Mouse (Mus musculus) limb, embryonic 14.5 days (tissue): ENCODE results near the gene Kifc1. TPM values are rescaled to one million over a fixed set of nuclear protein-coding genes. Genes with fewer than 3 reads are reported as not detected.

Experiments used
- ATAC-seq: fragments of 200-750 bp; cut with Nextera tagmentation; 2 replicates; pipeline ENCODE4 v1.8.0; 2017; ENCODE audit warnings: low read depth, moderate number of reproducible peaks, moderate TSS enrichment; ENCODE audit not compliant: low FRiP score
- DNase-seq: peaks from one replicate; pipeline ENCODE4 v3.0.0-alpha.2; 2015; ENCODE audit warnings: low spot score
- H3K27ac ChIP-seq: fragments of 300-500 bp; sonication (generic); replicated peaks from 2 replicates; pipeline ENCODE4 v1.5.1; 2014; ENCODE audit warnings: low read depth, mild to moderate bottlenecking, low read length, moderate library complexity, mixed read lengths
- H3K27me3 ChIP-seq: fragments of 300-500 bp; sonication (generic); 2 replicates; pipeline ENCODE4 v1.6.1; 2014; ENCODE audit warnings: low read length, mixed read lengths; ENCODE audit not compliant: control insufficient read depth, insufficient read depth
- H3K36me3 ChIP-seq: fragments of 300-500 bp; sonication (generic); 2 replicates; pipeline ENCODE4 v1.6.1; 2014; ENCODE audit warnings: mild to moderate bottlenecking, low read length, moderate library complexity, mixed read lengths; ENCODE audit not compliant: control insufficient read depth, insufficient read depth
- H3K4me1 ChIP-seq: fragments of 300-500 bp; sonication (generic); 2 replicates; pipeline ENCODE4 v1.6.1; 2014; ENCODE audit warnings: antibody characterized with exemption, low read length, mixed read lengths; ENCODE audit not compliant: control insufficient read depth, insufficient read depth
- H3K4me2 ChIP-seq: fragments of 300-500 bp; sonication (generic); replicated peaks from 2 replicates; pipeline ENCODE4 v1.6.1; 2014; ENCODE audit warnings: low read depth, mild to moderate bottlenecking, low read length, moderate library complexity; ENCODE audit not compliant: severe bottlenecking
- H3K4me3 ChIP-seq: fragments of 300-500 bp; sonication (generic); replicated peaks from 2 replicates; pipeline ENCODE4 v1.5.1; 2014; ENCODE audit warnings: low read length
- H3K9ac ChIP-seq: fragments of 300-500 bp; sonication (generic); 2 replicates; pipeline ENCODE4 v1.6.1; 2014; ENCODE audit warnings: mild to moderate bottlenecking, low read depth, low read length, moderate library complexity; ENCODE audit not compliant: severe bottlenecking
- H3K9me3 ChIP-seq: fragments of 300-500 bp; sonication (generic); 2 replicates; pipeline ENCODE4 v1.6.1; 2016; ENCODE audit warnings: low read length; ENCODE audit not compliant: control insufficient read depth
- POLR2A ChIP-seq: fragments of 200-500 bp; IDR thresholded peaks from 2 replicates; pipeline ENCODE4 v1.8.0; 2012; ENCODE audit warnings: inconsistent platforms, mild to moderate bottlenecking, moderate library complexity, borderline replicate concordance; ENCODE audit not compliant: insufficient read depth, insufficient read length; ENCODE audit errors: extremely low read depth
- WGBS: fragments of 180-500 bp; shearing (Covaris S2); extraction: QIAGEN DNeasy Blood & Tissue Kit; methylation state at CpG from one replicate; pipeline ENCODE4 v1.1.7; 2014; 5-methylcytosine and 5-hydroxymethylcytosine counted together
- polyA plus RNA-seq, 2 experiments: library from polyadenylated mRNA; depleted of rRNA in 1 of 2; stranded (reverse) in 1 of 2; unstranded in 1 of 2; fragments of >200 nt; fragmentation: Nextera tagmentation in 1 of 2; extraction: Ambion mirVana in 1 of 2; gene quantifications; 2 replicates each; pipeline versions ENCODE4 v1.2.1 to v1.2.3; 2012 to 2014

The Kifc1 gene
- polyA plus RNA-seq (2012; rRNA removed) (58.8 and 60.6 TPM in 2 replicates), polyA plus RNA-seq (2014; fragmentation: Nextera tagmentation; extraction: Ambion mirVana) (6.2 and 6.7 TPM in 2 replicates)

DNA sequence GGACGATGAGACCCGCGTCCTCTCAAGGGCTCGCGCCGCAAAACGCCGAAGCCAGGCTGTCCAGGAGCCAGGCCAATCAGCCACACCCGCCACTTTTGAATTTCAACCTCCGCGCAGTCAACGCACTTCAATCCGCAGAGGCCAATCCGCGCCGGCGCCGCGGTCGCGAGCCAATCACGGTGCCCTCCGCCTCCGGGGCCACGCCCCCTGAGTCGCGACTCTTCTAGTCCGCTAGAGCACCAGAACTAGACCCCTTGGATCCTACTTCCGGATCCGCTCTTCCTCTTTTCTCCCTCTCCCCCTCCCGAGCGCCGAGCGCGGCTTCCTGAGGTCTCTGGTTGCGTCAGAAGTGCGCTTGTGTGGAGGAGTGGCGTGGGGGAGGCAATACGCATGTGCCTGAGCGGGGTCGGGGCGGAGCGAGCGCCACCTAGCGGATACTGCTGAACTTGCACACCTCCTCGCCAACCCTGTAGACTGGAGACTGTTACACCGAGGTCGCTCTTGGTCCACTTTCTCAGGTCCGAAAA lies at the start of gene Kifc1:
Gene Kifc1, minus strand, starts transcription at position 129 of the 527 bp plus-strand sequence.
- Histone ChIP-seq H3K9ac (peak within 1 kb of the TSS; percentile 62), H3K27me3 (no peaks in the 10 kb centered on the region), H3K4me2 (peak within 1 kb of the TSS; percentile 60), H3K27ac (no peak within 1 kb of the TSS), H3K4me3 (peak within 1 kb of the TSS; percentile 58), H3K4me1 (peaks cover 9% of the 10 kb centered on the region), H3K9me3 (no peaks in the 10 kb centered on the region), H3K36me3 (peaks cover 8% of the 10 kb centered on the region; the same call in 1 of the 2 replicates)
- DNase-seq = peak; percentile 99
- WGBS = under 1% methylated on average over 48 of the region's 49 CpGs
- peak; percentile 100 for ATAC-seq
- 0 out of 2 replicates have a peak, but pooled peaks have one; percentile 16 for TF ChIP-seq POLR2A

- Histone ChIP-seq H3K9ac (no peak overlapping the region), H3K36me3 (peaks cover 50% of the 10 kb centered on the region), H3K9me3 (no peaks in the 10 kb centered on the region), H3K27ac (no peak overlapping the region), H3K4me1 (peaks cover 13% of the 10 kb centered on the region), H3K4me2 (0 out of 2 replicates have a peak overlapping the region, but pooled peaks have one; percentile 90), H3K4me3 (peak overlapping the region; percentile 79; the same call in 1 of the 2 replicates), H3K27me3 (no peaks in the 10 kb centered on the region)
- TF ChIP-seq POLR2A = no peak
- WGBS = 79% methylated on average over 11 of the region's 11 CpGs
- ATAC-seq (no peak), DNase-seq (no peak)
Measured at GRCm38 (mm10) chr17:33938783-33939182, 48.3 kb upstream of the Kifc1 start.

DNA sequence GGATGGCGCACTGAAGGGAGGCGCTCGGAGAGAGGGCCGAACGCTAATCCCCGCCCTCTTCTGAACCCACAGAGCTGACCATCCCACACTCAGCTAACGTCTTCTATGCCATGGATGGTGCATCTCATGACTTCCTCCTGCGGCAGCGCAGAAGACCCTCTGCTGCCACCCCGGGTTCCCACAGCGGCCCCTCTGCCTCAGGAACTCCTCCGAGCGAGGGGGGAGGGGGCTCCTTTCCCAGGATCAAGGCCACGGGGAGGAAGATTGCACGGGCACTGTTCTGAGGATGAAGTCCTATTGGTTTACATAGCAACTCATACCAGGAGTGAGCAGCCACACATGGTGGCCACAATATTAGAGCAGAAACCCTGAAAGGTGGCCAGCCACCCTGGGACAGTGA lies 46.5 kb upstream of the Kifc1 start:
- no peak for ATAC-seq
- 84% methylated on average over 15 of the region's 15 CpGs for WGBS
- Histone ChIP-seq H3K4me2 (no peak overlapping the region), H3K9me3 (no peaks in the 10 kb centered on the region), H3K9ac (no peak overlapping the region), H3K36me3 (peaks cover 55% of the 10 kb centered on the region), H3K4me3 (no peak overlapping the region), H3K4me1 (peaks cover 13% of the 10 kb centered on the region), H3K27ac (no peak overlapping the region), H3K27me3 (no peaks in the 10 kb centered on the region)
- TF ChIP-seq POLR2A = no peak
- no peak for DNase-seq

DNA sequence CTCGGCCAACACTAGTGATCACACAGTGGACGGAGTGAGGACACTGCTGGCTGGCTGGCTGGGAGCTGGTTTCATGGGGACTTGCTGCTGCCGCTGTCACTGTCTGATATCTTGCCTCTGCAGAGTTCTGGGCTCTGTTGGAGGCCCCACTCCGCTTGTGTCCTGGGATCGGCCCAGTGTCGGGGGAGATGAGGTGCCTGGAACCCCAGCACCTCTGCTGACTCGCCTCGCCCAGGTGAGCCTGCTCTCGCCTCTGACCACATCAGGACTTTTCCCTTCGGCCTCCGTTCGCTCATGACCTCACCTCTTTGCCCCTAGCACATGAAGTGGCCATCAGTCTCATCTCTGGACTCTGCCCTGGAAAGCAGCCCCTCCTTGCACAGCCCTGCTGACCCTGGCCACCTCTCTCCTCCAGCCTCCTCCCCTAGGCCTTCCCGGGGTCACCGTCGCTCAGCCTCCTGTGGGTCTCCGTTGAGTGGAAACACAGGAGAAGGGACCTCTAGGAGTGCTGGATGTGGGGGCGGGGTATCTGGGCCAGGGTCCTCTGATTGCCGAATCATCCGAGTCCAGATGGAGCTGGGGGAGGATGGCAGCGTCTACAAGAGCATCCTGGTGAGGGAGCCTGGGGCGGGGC lies 45.1 kb upstream of the Kifc1 start:
- DNase-seq = no peak
- peaks cover 51% of the 10 kb centered on the region for H3K36me3 ChIP-seq
- H3K4me1 ChIP-seq = peaks cover 14% of the 10 kb centered on the region
- ATAC-seq = no peak
- H3K4me3 ChIP-seq = no peak overlapping the region
- WGBS = 91% methylated on average over 19 of the region's 21 CpGs
- no peak overlapping the region for H3K9ac ChIP-seq
- no peak for TF ChIP-seq POLR2A
- no peaks in the 10 kb centered on the region for H3K27me3 ChIP-seq
- H3K4me2 ChIP-seq = no peak overlapping the region
- no peak overlapping the region for H3K27ac ChIP-seq
- H3K9me3 ChIP-seq = no peaks in the 10 kb centered on the region

- peaks cover 45% of the 10 kb centered on the region for H3K36me3 ChIP-seq
- no peak overlapping the region for H3K9ac ChIP-seq
- no peaks in the 10 kb centered on the region for H3K27me3 ChIP-seq
- no peak for TF ChIP-seq POLR2A
- no peak for ATAC-seq
- 93% methylated on average over 13 of the region's 15 CpGs for WGBS
- H3K4me3 ChIP-seq = no peak overlapping the region
- no peaks in the 10 kb centered on the region for H3K9me3 ChIP-seq
- no peak overlapping the region for H3K27ac ChIP-seq
- H3K4me1 ChIP-seq = peaks cover 14% of the 10 kb centered on the region
- DNase-seq = no peak
- no peak overlapping the region for H3K4me2 ChIP-seq
Measured at GRCm38 (mm10) chr17:33932970-33933369, 42.5 kb upstream of the Kifc1 start.
